Mouse (Mus musculus) MEL (cell line): Measurements from ENCODE around the gene Hist2h2aa1. TPM values are rescaled to one million over a fixed set of nuclear protein-coding genes. Genes with fewer than 3 reads are reported as not detected.

Experiments
- DNase-seq: peaks from one replicate; pipeline ENCODE4 v3.0.0; 2011; ENCODE audit warnings: low read depth, low spot score
- H3K27ac ChIP-seq: 2 replicates; pipeline ENCODE4 v1.5.1; 2012; ENCODE audit warnings: low read depth, mild to moderate bottlenecking, control low read depth, low read length, moderate library complexity; ENCODE audit not compliant: control insufficient read depth
- H3K27me3 ChIP-seq, 2 experiments: fragments of 150-350 bp in 1 of 2; sonication (generic) in 1 of 2; 2 replicates each; pipeline ENCODE4 v1.6.1; 2012; ENCODE audit warnings: low read length in 2 of 2, mild to moderate bottlenecking in 2 of 2, improper control_type of control experiment in 1 of 2, moderate library complexity in 1 of 2; ENCODE audit not compliant: insufficient read depth in 2 of 2, control insufficient read depth in 1 of 2
- H3K36me3 ChIP-seq, 2 experiments: 2 replicates each; pipeline ENCODE4 v1.6.1; 2012 to 2014; ENCODE audit warnings: low read length in 2 of 2, improper control_type of control experiment in 1 of 2, inconsistent platforms in 1 of 2, mild to moderate bottlenecking in 1 of 2; ENCODE audit not compliant: insufficient read depth in 2 of 2, control insufficient read depth in 1 of 2
- H3K4me1 ChIP-seq, 2 experiments: fragments of 150-350 bp in 1 of 2; sonication (generic) in 1 of 2; 2 replicates each; pipeline ENCODE4 v1.6.1; 2012; ENCODE audit warnings: low read length in 2 of 2, improper control_type of control experiment in 1 of 2, mild to moderate bottlenecking in 1 of 2; ENCODE audit not compliant: insufficient read depth in 2 of 2, control insufficient read depth in 1 of 2
- H3K4me3 ChIP-seq, 2 experiments: fragments of 150-350 bp in 1 of 2; sonication (generic) in 1 of 2; 2 replicates each; pipeline ENCODE4 v1.5.1; 2012; ENCODE audit warnings: low read depth in 2 of 2, low read length in 2 of 2, mild to moderate bottlenecking in 2 of 2, moderate library complexity in 2 of 2, control low read depth in 1 of 2, improper control_type of control experiment in 1 of 2; ENCODE audit not compliant: control insufficient read depth in 1 of 2, insufficient read depth in 1 of 2
- H3K79me2 ChIP-seq: 2 replicates; pipeline ENCODE4 v1.6.1; 2012; ENCODE audit warnings: mild to moderate bottlenecking, low read length, moderate library complexity; ENCODE audit not compliant: control insufficient read depth, poor library complexity, insufficient read depth
- H3K9ac ChIP-seq: 2 replicates; pipeline ENCODE4 v1.6.1; 2012; ENCODE audit warnings: low read depth, mild to moderate bottlenecking, control low read depth, low read length, moderate library complexity; ENCODE audit not compliant: control insufficient read depth, poor library complexity, severe bottlenecking
- H3K9me3 ChIP-seq: fragments of 150-350 bp; sonication (generic); replicated peaks from 2 replicates; pipeline ENCODE4 v1.6.1; 2012; ENCODE audit warnings: mild to moderate bottlenecking, low read length, improper control_type of control experiment, moderate library complexity; ENCODE audit not compliant: insufficient read depth
- CHD1 ChIP-seq: IDR thresholded peaks from 2 replicates; pipeline ENCODE4 v1.6.1; 2012; ENCODE audit warnings: low read depth, mild to moderate bottlenecking, inconsistent platforms, low read length, improper control_type of control experiment
- CHD2 ChIP-seq: IDR thresholded peaks from 2 replicates; pipeline ENCODE4 v1.6.1; 2011; ENCODE audit warnings: low read length, improper control_type of control experiment
- E2F4 ChIP-seq: IDR thresholded peaks from 2 replicates; pipeline ENCODE4 v1.6.1; 2011; ENCODE audit warnings: low read depth, low read length, improper control_type of control experiment, borderline replicate concordance
- ETS1 ChIP-seq: IDR thresholded peaks from 2 replicates; pipeline ENCODE4 v1.6.1; 2012; ENCODE audit warnings: low read depth, mild to moderate bottlenecking, inconsistent platforms, low read length, improper control_type of control experiment, moderate library complexity
- GATA1 ChIP-seq: IDR thresholded peaks from 2 replicates; pipeline ENCODE4 v1.6.1; 2011; ENCODE audit warnings: low read depth, low read length, improper control_type of control experiment
- HCFC1 ChIP-seq: IDR thresholded peaks from 2 replicates; pipeline ENCODE4 v1.6.1; 2012; ENCODE audit warnings: low read depth, mild to moderate bottlenecking, inconsistent platforms, low read length, improper control_type of control experiment, moderate library complexity
- JUND ChIP-seq: IDR thresholded peaks from 2 replicates; pipeline ENCODE4 v1.6.1; 2011; ENCODE audit warnings: low read depth, mild to moderate bottlenecking, improper control_type of control experiment, low read length
- KAT2A ChIP-seq: conservative IDR thresholded peaks from 2 replicates; pipeline ENCODE4 v1.6.1; 2012; ENCODE audit warnings: low read depth, low read length, improper control_type of control experiment, inconsistent platforms
- MAX ChIP-seq: IDR thresholded peaks from 2 replicates; pipeline ENCODE4 v1.6.1; 2011; ENCODE audit warnings: low read length, improper control_type of control experiment
- MAZ ChIP-seq: IDR thresholded peaks from 2 replicates; pipeline ENCODE4 v1.6.1; 2012; ENCODE audit warnings: low read depth, mild to moderate bottlenecking, inconsistent platforms, low read length, improper control_type of control experiment
- MEF2A ChIP-seq: IDR thresholded peaks from 2 replicates; pipeline ENCODE4 v1.6.1; 2014; ENCODE audit warnings: low read depth, mild to moderate bottlenecking, inconsistent platforms, low read length, improper control_type of control experiment; ENCODE audit not compliant: poor library complexity, insufficient replicate concordance, severe bottlenecking; ENCODE audit errors: extremely low read depth
- MYB ChIP-seq: IDR thresholded peaks from 2 replicates; pipeline ENCODE4 v1.6.1; 2011; ENCODE audit warnings: mild to moderate bottlenecking, low read depth, low read length, improper control_type of control experiment
- MYC ChIP-seq: IDR thresholded peaks from 2 replicates; pipeline ENCODE4 v1.6.1; 2011; ENCODE audit warnings: low read depth, mild to moderate bottlenecking, low read length, improper control_type of control experiment, moderate library complexity
- NRF1 ChIP-seq: IDR thresholded peaks from 2 replicates; pipeline ENCODE4 v1.6.1; 2014; ENCODE audit warnings: low read depth, mild to moderate bottlenecking, inconsistent platforms, low read length, improper control_type of control experiment, moderate library complexity; ENCODE audit not compliant: poor library complexity, insufficient read depth, severe bottlenecking
- POLR2AphosphoS2 ChIP-seq: IDR thresholded peaks from 2 replicates; pipeline ENCODE4 v1.6.1; 2011; ENCODE audit warnings: low read length, improper control_type of control experiment
- POLR2AphosphoS5 ChIP-seq: IDR thresholded peaks from 2 replicates; pipeline ENCODE4 v1.6.1; 2012; ENCODE audit warnings: low read depth, borderline replicate concordance, mild to moderate bottlenecking, inconsistent platforms, low read length, moderate library complexity, mixed read lengths
- RAD21 ChIP-seq: IDR thresholded peaks from 2 replicates; pipeline ENCODE4 v1.6.1; 2011; ENCODE audit warnings: mild to moderate bottlenecking, low read depth, low read length, improper control_type of control experiment
- SIN3A ChIP-seq: IDR thresholded peaks from 2 replicates; pipeline ENCODE4 v1.6.1; 2012; ENCODE audit warnings: low read length, improper control_type of control experiment, inconsistent platforms
- SMC3 ChIP-seq: IDR thresholded peaks from 2 replicates; pipeline ENCODE4 v1.6.1; 2011; ENCODE audit warnings: low read depth, low read length, improper control_type of control experiment
- TAL1 ChIP-seq: IDR thresholded peaks from 2 replicates; pipeline ENCODE4 v1.6.1; 2012; ENCODE audit warnings: mild to moderate bottlenecking, inconsistent platforms, low read length, moderate library complexity, mixed read lengths
- TBP ChIP-seq: IDR thresholded peaks from 2 replicates; pipeline ENCODE4 v1.8.0; 2011; ENCODE audit warnings: low read depth, low read length, improper control_type of control experiment
- ZC3H11A ChIP-seq: IDR thresholded peaks from 2 replicates; pipeline ENCODE4 v1.6.1; 2012; ENCODE audit warnings: low read depth, mild to moderate bottlenecking, inconsistent platforms, low read length, improper control_type of control experiment
- polyA plus RNA-seq, 2 experiments: library from polyadenylated mRNA; stranded (reverse) in 1 of 2; unstranded in 1 of 2; fragments of >175 nt in 1 of 2; fragments of >200 nt in 1 of 2; gene quantifications; 2 replicates each; pipeline versions ENCODE4 v1.2.1 to v1.2.4; 2012; ENCODE audit warnings: low replicate concordance in 2 of 2, low read depth in 1 of 2; ENCODE audit not compliant: insufficient read length in 2 of 2, insufficient read depth in 1 of 2, missing spikeins in 1 of 2
- total RNA-seq: library from RNA; depleted of rRNA; stranded (reverse); fragments of 300-350 nt; gene quantifications from 2 replicates; pipeline ENCODE4 v1.2.3, GENCODE M21; 2012

Hist2h2aa1 gene
- total and polyA plus RNA-seq, 3 experiments: 1.5 to 3,456 TPM; not detected in 1

- peaks cover 8% of the 10 kb centered on the region; the same call in 1 of the 2 replicates for H3K79me2 ChIP-seq
- H3K36me3 ChIP-seq: peaks cover 0 to 44% of the 10 kb centered on the region in 2 experiments; a peak in 2 of 4 replicates
- no peaks in the 10 kb centered on the region for H3K9me3 ChIP-seq
- peak; percentile 86 for DNase-seq
- TF ChIP-seq MAX (no peak), JUND (no peak), TBP (no peak), MYC (no peak), CHD2 (no peak), MYB (no peak), SMC3 (no peak), POLR2AphosphoS2 (no peak), ZC3H11A (no peak), HCFC1 (no peak)
- peak overlapping the region; percentile 10 to 75 for H3K4me3 ChIP-seq
- peak overlapping the region; percentile 99 for H3K27ac ChIP-seq
- no peaks in the 10 kb centered on the region for H3K27me3 ChIP-seq
- peak overlapping the region; percentile 92 for H3K9ac ChIP-seq
- H3K4me1 ChIP-seq: peaks cover 0 to 32% of the 10 kb centered on the region in 2 experiments; a peak in 2 of 4 replicates
Measured at GRCm38 (mm10) chr3:96264404-96264949, 19.2 kb downstream of the Hist2h2aa1 start.

GRCm38 (mm10) chr3:96266132-96266710 lies 20.9 kb downstream of the Hist2h2aa1 start:
- TF ChIP-seq JUND (no peak), ETS1 (no peak), TAL1 (peak; percentile 90)
- Histone ChIP-seq H3K9me3 (no peaks in the 10 kb centered on the region), H3K36me3 (peaks cover 0 to 37% of the 10 kb centered on the region in 2 experiments; a peak in 2 of 4 replicates), H3K9ac (peak overlapping the region; percentile 50), H3K27me3 (no peaks in the 10 kb centered on the region), H3K79me2 (peaks cover 8% of the 10 kb centered on the region; the same call in 1 of the 2 replicates), H3K4me1 (peaks cover 0 to 24% of the 10 kb centered on the region in 2 experiments; a peak in 2 of 4 replicates), H3K4me3 (no peak overlapping the region), H3K27ac (peak overlapping the region; percentile 61)
- peak; percentile 87 for DNase-seq

GRCm38 (mm10) chr3:96267541-96267940 lies 22.2 kb downstream of the Hist2h2aa1 start:
- peak overlapping the region; percentile 51 to 57 for H3K4me3 ChIP-seq
- peaks cover 8% of the 10 kb centered on the region; the same call in 1 of the 2 replicates for H3K79me2 ChIP-seq
- no peaks in the 10 kb centered on the region for H3K9me3 ChIP-seq
- TF ChIP-seq POLR2AphosphoS5 (no peak), CHD1 (no peak), NRF1 (no peak), KAT2A (no peak), MAX (no peak), SIN3A (no peak), GATA1 (no peak), MAZ (no peak), E2F4 (no peak), RAD21 (no peak), MYC (no peak), POLR2AphosphoS2 (no peak), TBP (no peak), MEF2A (no peak), ZC3H11A (no peak), MYB (no peak)
- H3K9ac ChIP-seq: peak overlapping the region; percentile 71
- H3K4me1 ChIP-seq: peaks cover 0 to 18% of the 10 kb centered on the region in 2 experiments; a peak in 2 of 4 replicates
- H3K36me3 ChIP-seq: peaks cover 0 to 31% of the 10 kb centered on the region in 2 experiments; a peak in 2 of 4 replicates
- no peaks in the 10 kb centered on the region for H3K27me3 ChIP-seq
- peak overlapping the region; percentile 96 for H3K27ac ChIP-seq
- peak; percentile 72 for DNase-seq
